Mouse (Mus musculus) G1E (cell line): ENCODE results near the gene Hoxd13.

ENCODE experiments used
- CTCF ChIP-seq: IDR thresholded peaks from 2 replicates; pipeline ENCODE4 v1.5.1; 2012; ENCODE audit warnings: low read depth, low read length, inconsistent platforms, mixed read lengths
- GATA1 ChIP-seq: IDR thresholded peaks from 2 replicates; pipeline ENCODE4 v1.6.1; 2012; ENCODE audit warnings: borderline replicate concordance, low read length, inconsistent platforms, mixed read lengths
- GATA2 ChIP-seq: IDR thresholded peaks from 2 replicates; pipeline ENCODE4 v1.6.1; 2012; ENCODE audit warnings: low read depth, low read length, inconsistent platforms, borderline replicate concordance
- POLR2AphosphoS5 ChIP-seq: IDR thresholded peaks from 2 replicates; pipeline ENCODE4 v1.6.1; 2012; ENCODE audit warnings: low read depth, low read length, inconsistent platforms; ENCODE audit not compliant: insufficient replicate concordance
- TAL1 ChIP-seq: conservative IDR thresholded peaks from 2 replicates; pipeline ENCODE4 v1.6.1; 2012; ENCODE audit warnings: low read depth, low read length, inconsistent platforms, mixed read lengths

- TF ChIP-seq CTCF, result peak; percentile 7; the same call in 1 of the 2 replicates
- no peak for TF ChIP-seq GATA1
- no peak for TF ChIP-seq TAL1
- no peak for TF ChIP-seq POLR2AphosphoS5
- no peak for TF ChIP-seq GATA2
Measured at GRCm38 (mm10) chr2:74694066-74694465, 26.0 kb downstream of the Hoxd13 start.
